Mouse (Mus musculus): ENCODE measurements around the gene Rag1. TPM values are rescaled to one million over a fixed set of nuclear protein-coding genes. Genes with fewer than 3 reads are reported as not detected.

The Rag1 gene
- total RNA-seq, 2 experiments from 2014 or later = 0.15 to 0.25 TPM

GRCm38 (mm10) chr2:101665058-101665702 lies 15.9 kb upstream of the Rag1 start:
- H3K27ac ChIP-seq = peak overlapping the region; percentile 75
- TF ChIP-seq CTCF (conservative IDR thresholded peaks at IDR 0.05) = peak; percentile 97
- H3K4me3 ChIP-seq = no peak overlapping the region
- peak; percentile 79 to 81 for DNase-seq (ENCODE audit: low spot score in 2 of 2)

DNA sequence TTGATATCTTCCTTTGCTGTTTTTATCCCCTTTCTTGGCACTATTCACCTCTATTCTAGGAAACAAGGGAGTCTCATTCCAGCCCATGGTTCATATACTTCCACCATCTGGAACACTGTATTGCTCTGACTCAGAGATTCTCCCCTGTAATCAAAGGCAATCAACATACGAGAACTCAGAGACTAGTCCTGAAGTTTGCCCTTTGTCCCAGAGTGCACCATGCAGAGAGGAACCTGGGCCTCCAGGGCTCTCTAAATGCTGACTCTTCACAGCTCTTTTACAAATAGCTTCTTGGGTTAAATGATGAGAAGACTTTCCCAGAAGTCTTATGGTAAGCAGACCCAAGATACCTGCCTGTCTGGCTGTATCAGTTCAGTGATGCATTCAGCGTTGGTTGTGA lies 11.2 kb upstream of the Rag1 start:
- TF ChIP-seq CTCF (conservative IDR thresholded peaks at IDR 0.05) = no peak
- Histone ChIP-seq H3K27ac (no peak overlapping the region), H3K4me3 (no peak overlapping the region)
- DNase-seq (ENCODE audit: low spot score in 2 of 2) = no peak

- TF ChIP-seq CTCF (conservative IDR thresholded peaks at IDR 0.05) = peak; percentile 86
- DNase-seq (ENCODE audit: low spot score in 2 of 2) = peak; percentile 73 to 81
- peak overlapping the region; percentile 72; the same call in 1 of the 2 replicates for H3K27ac ChIP-seq
- peak overlapping the region; percentile 57 for H3K4me3 ChIP-seq
Measured at GRCm38 (mm10) chr2:101652921-101653597, 3.8 kb upstream of the Rag1 start.

- TF ChIP-seq CTCF (conservative IDR thresholded peaks at IDR 0.05) = no peak
- no peak for DNase-seq (ENCODE audit: low spot score in 2 of 2)
- Histone ChIP-seq H3K4me3 (peak overlapping the region; percentile 57), H3K27ac (peak overlapping the region; percentile 72; the same call in 1 of the 2 replicates)
Measured at GRCm38 (mm10) chr2:101652204-101652920, 3.1 kb upstream of the Rag1 start.

DNA sequence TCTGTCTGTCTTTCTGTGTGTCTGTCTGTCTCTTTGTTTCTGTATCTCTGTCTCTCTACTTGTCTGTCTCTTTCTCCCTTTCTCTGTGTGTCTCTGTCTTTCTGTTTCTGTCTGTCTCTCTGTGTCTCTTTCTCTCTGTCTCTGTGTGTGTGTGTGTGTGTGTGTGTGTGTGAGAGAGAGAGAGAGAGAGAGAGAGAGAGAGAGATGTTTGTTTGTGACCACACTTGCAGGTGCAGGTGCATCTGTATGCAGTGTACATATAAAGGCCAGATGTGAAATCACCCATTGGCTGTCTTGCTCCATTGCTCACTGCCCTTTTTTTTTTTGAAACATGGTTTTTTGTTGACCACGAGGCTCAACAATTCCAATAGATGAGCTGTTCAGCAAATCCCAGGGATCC lies 1.1 kb upstream of the Rag1 start:
- no peak for DNase-seq (ENCODE audit: low spot score in 2 of 2)
- Histone ChIP-seq H3K27ac (no peak overlapping the region), H3K4me3 (no peak overlapping the region)
- TF ChIP-seq CTCF (conservative IDR thresholded peaks at IDR 0.05) = no peak

DNA sequence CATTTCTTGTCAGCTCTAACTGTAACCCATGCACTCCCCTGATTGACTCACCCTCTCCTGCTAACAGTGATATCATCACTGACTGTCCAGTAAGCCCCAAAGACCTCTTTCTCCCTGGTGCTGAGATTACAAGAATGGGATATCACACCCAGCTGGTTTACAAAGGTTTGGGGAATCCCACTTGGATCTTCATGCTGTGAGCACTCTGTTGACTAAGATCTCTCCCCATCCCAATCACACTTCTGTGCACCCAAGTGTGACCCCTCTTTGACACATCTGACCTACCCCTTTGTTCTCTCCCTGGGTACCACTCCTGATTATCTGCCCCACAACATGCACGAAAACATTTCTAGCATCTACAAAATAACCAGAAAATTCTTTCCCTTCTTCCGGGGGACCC lies 940 bp downstream of the Rag1 start:
- no peak for DNase-seq (ENCODE audit: low spot score in 2 of 2)
- no peak overlapping the region for H3K4me3 ChIP-seq
- no peak for TF ChIP-seq CTCF (conservative IDR thresholded peaks at IDR 0.05)
- no peak overlapping the region for H3K27ac ChIP-seq

DNA sequence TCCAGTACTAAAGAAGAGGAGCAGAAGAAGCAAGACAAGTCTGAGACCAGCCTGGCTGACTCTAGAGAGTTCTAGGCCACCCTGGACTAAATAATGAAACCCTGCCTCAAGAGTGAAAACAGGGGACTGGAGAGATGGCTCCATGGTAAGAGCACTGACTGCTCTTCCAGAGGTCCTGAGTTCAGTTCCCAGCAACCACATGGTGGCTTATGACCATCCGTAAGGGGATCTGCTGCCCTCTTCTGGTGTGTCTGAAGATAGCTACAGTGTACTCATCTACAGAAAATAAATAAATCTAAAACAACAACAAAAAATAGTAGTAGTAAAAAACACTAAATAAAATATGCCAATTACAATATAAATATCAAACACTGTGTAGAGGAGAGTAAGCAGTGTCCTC lies 3.5 kb downstream of the Rag1 start:
- peak; percentile 45 for TF ChIP-seq CTCF (conservative IDR thresholded peaks at IDR 0.05)
- no peak overlapping the region for H3K4me3 ChIP-seq
- DNase-seq (ENCODE audit: low spot score in 2 of 2) = no peak
- H3K27ac ChIP-seq = no peak overlapping the region

DNA sequence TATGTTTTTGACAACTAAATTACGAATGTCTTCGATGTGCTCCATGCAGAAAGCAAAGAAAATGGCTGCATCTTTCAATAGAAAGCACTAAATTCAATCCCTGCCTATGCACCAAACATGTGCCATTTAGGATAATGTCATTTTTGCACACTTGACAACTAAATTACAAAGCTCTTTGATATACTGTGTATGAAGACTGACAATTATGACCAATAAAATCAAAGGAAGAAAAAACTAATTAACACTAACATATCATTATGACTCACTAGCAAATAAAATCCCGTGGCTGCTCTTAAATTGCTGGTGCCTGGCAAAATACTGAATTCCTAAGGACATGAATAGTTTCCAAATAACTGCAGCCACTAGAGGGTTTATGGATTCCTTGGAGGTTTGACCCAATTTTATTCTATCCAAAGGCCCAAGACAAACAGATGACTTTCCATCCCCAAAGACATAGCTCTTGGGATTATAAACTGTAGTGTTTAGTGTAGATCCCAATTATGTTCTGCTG lies 9.4 kb downstream of the Rag1 start:
- DNase-seq (ENCODE audit: low spot score in 2 of 2) = no peak
- peak; percentile 35 for TF ChIP-seq CTCF (conservative IDR thresholded peaks at IDR 0.05)
- no peak overlapping the region for H3K27ac ChIP-seq
- no peak overlapping the region for H3K4me3 ChIP-seq

- Histone ChIP-seq H3K27ac (no peak overlapping the region), H3K4me3 (no peak overlapping the region)
- no peak for DNase-seq (ENCODE audit: low spot score in 2 of 2)
- TF ChIP-seq CTCF (conservative IDR thresholded peaks at IDR 0.05) = no peak
Measured at GRCm38 (mm10) chr2:101638979-101639839, 10.1 kb downstream of the Rag1 start.

DNA sequence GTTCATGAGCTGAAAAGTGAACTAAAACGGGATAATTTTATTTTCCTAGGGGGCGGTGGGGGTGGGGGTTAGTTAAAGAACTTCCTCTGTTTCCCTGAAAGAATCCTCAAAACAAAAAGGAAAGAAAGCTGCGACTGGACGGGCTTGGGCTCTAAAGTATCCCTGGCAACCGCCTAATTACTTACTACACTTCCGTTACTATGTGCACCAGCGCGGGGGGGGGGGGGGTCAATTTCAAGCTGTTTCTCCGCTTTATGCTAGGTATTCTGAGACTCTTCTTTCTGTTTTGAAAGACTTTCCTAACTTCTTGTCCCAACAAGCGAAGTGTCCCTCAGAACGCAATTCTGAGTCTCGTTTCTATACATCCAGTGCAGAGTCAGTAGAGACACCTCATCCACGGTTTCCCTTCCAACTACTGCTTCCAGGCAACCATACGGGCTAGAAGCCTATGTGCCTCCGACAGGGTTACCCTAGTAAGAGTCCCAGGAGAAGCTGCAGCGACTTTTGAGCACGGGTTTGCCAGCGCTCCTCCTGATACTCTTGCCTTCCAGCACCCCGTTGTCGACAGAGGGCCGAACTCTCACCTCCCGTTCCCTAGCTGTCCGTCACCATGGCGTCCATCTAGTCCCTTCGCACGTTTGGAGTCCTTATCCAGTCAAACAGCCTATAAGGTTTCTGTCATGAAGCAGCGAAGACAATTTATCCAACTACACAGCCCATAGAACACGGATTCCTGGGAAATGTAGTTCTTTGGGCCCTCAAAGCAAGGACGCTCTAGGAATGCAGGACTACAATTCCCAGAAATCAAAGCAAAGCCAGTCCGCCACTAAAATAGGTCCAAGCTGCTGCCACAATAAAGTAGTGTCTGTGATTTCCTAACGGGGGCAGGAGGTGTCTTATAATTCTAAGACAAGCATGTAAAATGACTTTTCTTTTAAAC lies 20.7 kb downstream of the Rag1 start:
- Histone ChIP-seq H3K4me3 (peak overlapping the region; percentile 84), H3K27ac (peak overlapping the region; percentile 96)
- peak; percentile 45 for TF ChIP-seq CTCF (conservative IDR thresholded peaks at IDR 0.05)
- peak; percentile 87 to 95 for DNase-seq (ENCODE audit: low spot score in 2 of 2)

DNA sequence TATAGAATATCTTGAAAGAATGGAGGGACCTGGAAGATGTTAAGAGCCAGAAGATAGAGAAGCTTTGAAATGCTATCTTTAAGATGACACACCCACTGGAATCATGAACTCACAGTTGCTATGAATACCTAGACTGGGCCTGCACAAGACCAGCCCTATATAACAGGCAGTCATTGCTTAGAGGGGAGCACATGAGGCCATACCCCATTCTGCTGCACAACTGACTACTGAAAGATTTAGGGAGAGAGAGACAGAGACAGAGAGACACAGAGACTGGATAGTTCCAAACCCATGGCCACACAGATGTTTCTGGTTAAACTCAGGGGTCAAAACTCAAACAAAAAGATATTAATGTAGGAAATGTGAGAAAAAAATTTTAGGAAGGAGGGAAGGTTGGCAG lies 22.1 kb downstream of the Rag1 start:
- TF ChIP-seq CTCF (conservative IDR thresholded peaks at IDR 0.05) = no peak
- H3K4me3 ChIP-seq = no peak overlapping the region

More for the DNA sequence above, 22.1 kb downstream of the Rag1 start:
- H3K27ac ChIP-seq = no peak overlapping the region
- DNase-seq (ENCODE audit: low spot score in 2 of 2) = no peak
